Mouse (Mus musculus) liver, adult 2 months (tissue): ENCODE results near the gene Tfap4. TPM values are rescaled to one million over a fixed set of nuclear protein-coding genes. Genes with fewer than 3 reads are reported as not detected.

Source experiments
- DNase-seq: peaks from one replicate; pipeline ENCODE4 v3.0.0-alpha.2; 2011; ENCODE audit warnings: low read depth, low spot score; ENCODE audit errors: extremely low read depth
- H3K27ac ChIP-seq: fragments of 200-500 bp; replicated peaks from 2 replicates; pipeline ENCODE4 v1.5.1; 2012; ENCODE audit warnings: low read depth, mild to moderate bottlenecking, control low read depth, inconsistent platforms, low read length; ENCODE audit not compliant: insufficient read depth
- H3K27me3 ChIP-seq: fragments of 200-500 bp; 2 replicates; pipeline ENCODE4 v1.6.1; 2012; ENCODE audit warnings: mild to moderate bottlenecking, moderate library complexity, low read length, inconsistent platforms; ENCODE audit not compliant: control insufficient read depth, insufficient read depth
- H3K36me3 ChIP-seq: fragments of 200-500 bp; 2 replicates; pipeline ENCODE4 v1.6.1; 2012; ENCODE audit warnings: low read length, inconsistent platforms; ENCODE audit not compliant: control insufficient read depth, insufficient read depth
- H3K4me1 ChIP-seq: fragments of 200-500 bp; 2 replicates; pipeline ENCODE4 v1.6.1; 2011; ENCODE audit warnings: low read length; ENCODE audit not compliant: control insufficient read depth, insufficient read depth
- H3K4me3 ChIP-seq: fragments of 200-500 bp; 2 replicates; pipeline ENCODE4 v1.5.1; 2011; ENCODE audit warnings: low read depth, mild to moderate bottlenecking, control low read depth, low read length, moderate library complexity; ENCODE audit not compliant: insufficient read depth
- H3K79me2 ChIP-seq: fragments of 200-500 bp; 2 replicates; pipeline ENCODE4 v1.6.1; 2012; ENCODE audit warnings: inconsistent platforms, mild to moderate bottlenecking, low read length, moderate library complexity; ENCODE audit not compliant: control insufficient read depth, insufficient read depth
- H3K9ac ChIP-seq: fragments of 200-500 bp; 2 replicates; pipeline ENCODE4 v1.6.1; 2012; ENCODE audit warnings: low read depth, mild to moderate bottlenecking, control low read depth, inconsistent platforms, low read length
- CTCF ChIP-seq: fragments of 200-500 bp; IDR thresholded peaks from 2 replicates; pipeline ENCODE4 v1.5.1; 2011; ENCODE audit warnings: low read depth, low read length, control low read depth
- POLR2A ChIP-seq: fragments of 200-500 bp; IDR thresholded peaks from 2 replicates; pipeline ENCODE4 v1.6.1; 2011; ENCODE audit warnings: low read length, control low read depth; ENCODE audit not compliant: insufficient read depth; ENCODE audit errors: extremely low read depth
- WGBS: fragments of 180-500 bp; shearing (Covaris S2); methylation state at CpG from one replicate; pipeline ENCODE4 v1.1.7; 2018; 5-methylcytosine and 5-hydroxymethylcytosine counted together
- polyA plus RNA-seq: library from polyadenylated mRNA; depleted of rRNA; stranded (reverse); fragments of >200 nt; gene quantifications from 2 replicates; pipeline ENCODE4 v1.2.3, GENCODE M21; 2012
- total RNA-seq: library from RNA; depleted of rRNA; stranded (reverse); fragments of >200 nt; gene quantifications from 2 replicates; pipeline ENCODE4 v1.2.3, GENCODE M21; 2014

Gene Tfap4
- total and polyA plus RNA-seq, 2 experiments = 2.5 to 3.2 TPM

DNA sequence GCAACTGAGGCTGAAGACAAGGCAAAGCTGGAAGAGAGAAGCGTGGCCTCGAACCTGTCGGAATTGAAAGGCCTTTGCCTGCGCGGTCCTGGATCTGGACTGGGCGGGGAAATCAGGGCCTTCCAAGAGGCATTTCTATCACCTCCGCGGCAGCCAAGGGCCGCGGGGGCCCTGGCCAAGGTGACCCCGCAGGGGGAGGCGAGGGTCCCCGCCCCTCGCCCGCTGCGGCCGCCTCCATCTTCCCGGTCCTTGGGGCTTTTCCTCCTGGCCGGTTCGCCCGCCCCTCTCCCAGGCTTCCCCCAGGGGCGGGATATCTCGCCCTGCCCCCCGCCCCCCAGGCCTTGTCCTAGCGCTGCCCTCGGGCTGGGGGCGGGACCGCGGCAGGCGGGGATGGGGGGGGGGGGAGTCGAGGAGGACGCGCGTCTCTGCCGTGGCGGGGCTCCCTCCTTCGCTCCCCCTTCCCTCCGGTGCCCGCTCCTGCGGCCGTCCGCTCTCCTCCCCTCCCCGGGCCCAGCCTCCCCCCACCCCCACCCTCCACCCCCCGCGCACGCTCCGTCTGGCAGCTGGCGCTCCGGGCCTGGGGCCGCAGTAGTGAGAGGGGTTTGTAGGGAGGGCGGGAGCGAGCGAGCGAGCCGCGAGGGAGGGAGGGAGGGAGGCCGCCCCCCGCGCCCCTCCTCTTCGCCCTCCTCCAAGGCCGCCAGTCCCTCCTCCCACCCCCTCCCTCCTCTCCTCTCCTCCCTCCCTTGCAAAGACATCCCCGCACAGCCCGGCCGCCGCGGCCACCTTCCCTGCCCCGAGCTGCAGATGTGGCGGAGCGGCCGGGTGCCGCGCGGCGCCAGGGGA is 34.5 kb upstream of the Tfap4 start, which contains the start of gene Glis2:
TSS of gene Glis2 (plus strand) at position 743 of the 843 bp plus-strand sequence.
- H3K4me1 ChIP-seq = peaks cover 5% of the 10 kb centered on the region
- no peak for DNase-seq
- no peaks in the 10 kb centered on the region for H3K79me2 ChIP-seq
- H3K4me3 ChIP-seq = peak within 1 kb of the TSS; percentile 61
- peak within 1 kb of the TSS; percentile 63 for H3K9ac ChIP-seq
- TF ChIP-seq POLR2A = no peak
- TF ChIP-seq CTCF = no peak
- H3K27ac ChIP-seq = peak within 1 kb of the TSS; percentile 38
- WGBS = 2% methylated on average over 47 of the region's 74 CpGs
- 0 out of 2 replicates have a peak, but pooled peaks cover 5% of the 10 kb centered on the region for H3K27me3 ChIP-seq
- H3K36me3 ChIP-seq = no peaks in the 10 kb centered on the region

- Histone ChIP-seq H3K27me3 (0 out of 2 replicates have a peak, but pooled peaks cover 5% of the 10 kb centered on the region), H3K27ac (peak overlapping the region; percentile 38), H3K9ac (peak overlapping the region; percentile 58)
These were observed 33.5 kb upstream of the Tfap4 start for GRCm38 (mm10) chr16:4592909-4593875.

GRCm38 (mm10) chr16:4590236-4590635 is 30.6 kb upstream of the Tfap4 start:
- TF ChIP-seq CTCF (no peak), POLR2A (no peak)
- Histone ChIP-seq H3K9ac (no peak overlapping the region), H3K27ac (no peak overlapping the region), H3K4me1 (peaks cover 10% of the 10 kb centered on the region), H3K27me3 (0 out of 2 replicates have a peak, but pooled peaks cover 5% of the 10 kb centered on the region), H3K4me3 (no peak overlapping the region), H3K79me2 (no peaks in the 10 kb centered on the region), H3K36me3 (no peaks in the 10 kb centered on the region)
- 95% methylated on average over 9 of the region's 9 CpGs for WGBS
- DNase-seq = peak; percentile 38

More at GRCm38 (mm10) chr16:4592909-4593875, 33.5 kb upstream of the Tfap4 start:
- Histone ChIP-seq H3K4me1 (peaks cover 5% of the 10 kb centered on the region), H3K79me2 (no peaks in the 10 kb centered on the region), H3K4me3 (peak overlapping the region; percentile 61; the same call in 1 of the 2 replicates), H3K36me3 (no peaks in the 10 kb centered on the region)
- peak; percentile 24 for DNase-seq
- no peak for TF ChIP-seq POLR2A
- TF ChIP-seq CTCF = peak; percentile 63
- WGBS = 17% methylated on average over 32 of the region's 32 CpGs

DNA sequence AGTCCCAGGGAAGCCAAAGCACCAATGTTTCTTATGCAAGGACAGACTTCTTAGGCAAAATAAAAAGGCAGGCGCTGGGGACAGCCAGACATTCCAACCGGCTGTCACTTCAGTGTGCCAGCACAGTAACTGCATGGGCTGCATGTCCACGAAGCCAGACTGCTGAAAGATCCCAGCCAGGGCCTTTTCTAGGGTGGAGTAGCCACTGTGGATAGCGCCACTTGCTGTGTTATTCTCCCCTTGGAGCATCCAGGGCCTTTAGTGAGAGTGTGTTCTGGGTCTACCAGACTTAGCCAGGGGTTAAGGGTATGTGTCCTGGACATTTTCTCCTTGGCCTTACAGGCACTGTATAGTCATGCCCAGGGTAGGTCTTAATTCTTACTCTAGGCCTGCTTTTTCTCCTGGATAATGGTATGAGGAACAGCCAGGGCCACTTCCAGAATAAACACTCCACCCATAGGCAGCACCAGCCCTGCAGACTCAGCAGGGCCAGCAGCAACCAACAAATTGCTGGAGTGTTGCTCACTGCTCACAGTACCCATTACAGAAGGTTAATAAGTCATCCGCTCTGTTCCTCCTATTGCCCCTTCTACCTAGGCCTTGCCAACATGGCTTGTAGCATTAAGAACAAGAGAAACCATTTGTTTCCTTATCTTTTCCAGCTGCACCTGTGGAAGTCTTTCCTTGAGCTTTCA is 28.0 kb upstream of the Tfap4 start:
- Histone ChIP-seq H3K4me3 (no peak overlapping the region), H3K36me3 (no peaks in the 10 kb centered on the region), H3K27ac (no peak overlapping the region), H3K79me2 (no peaks in the 10 kb centered on the region), H3K4me1 (peaks cover 5% of the 10 kb centered on the region), H3K27me3 (no peaks in the 10 kb centered on the region), H3K9ac (no peak overlapping the region)
- WGBS = 84% methylated on average over 5 of the region's 5 CpGs
- TF ChIP-seq CTCF (no peak), POLR2A (no peak)
- no peak for DNase-seq

DNA sequence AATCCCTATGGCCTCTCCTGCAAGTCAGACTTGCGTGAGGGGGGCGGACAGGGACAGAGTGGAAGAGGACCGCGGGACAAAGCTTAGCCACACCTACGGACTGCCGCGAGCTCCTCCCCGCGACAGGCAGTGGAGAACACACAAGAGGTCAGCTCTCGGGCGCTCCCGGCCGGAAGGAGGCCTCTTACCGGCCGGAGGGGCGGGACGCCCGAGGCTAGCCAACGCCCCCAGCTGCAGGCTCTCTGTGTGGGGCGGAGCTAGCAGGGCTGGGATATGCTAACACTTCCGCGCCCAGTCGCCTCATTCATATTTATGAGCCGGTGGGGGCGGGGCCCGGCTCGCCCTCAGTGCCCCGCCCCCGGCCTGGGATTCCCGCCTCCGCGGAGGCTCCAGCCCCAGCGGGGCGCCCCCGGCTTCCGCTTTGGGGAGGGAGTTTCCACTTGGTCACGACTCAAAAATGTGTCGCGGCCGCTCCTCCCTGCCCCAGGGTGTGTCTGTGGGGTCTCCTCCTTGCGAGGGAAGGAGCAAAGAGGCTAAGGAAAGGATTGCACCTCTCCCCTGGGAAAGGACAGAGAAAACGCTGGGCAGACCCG is 27.0 kb upstream of the Tfap4 start:
- Histone ChIP-seq H3K4me1 (peaks cover 5% of the 10 kb centered on the region), H3K4me3 (peak overlapping the region; percentile 51), H3K79me2 (no peaks in the 10 kb centered on the region), H3K36me3 (no peaks in the 10 kb centered on the region), H3K27me3 (no peaks in the 10 kb centered on the region), H3K9ac (peak overlapping the region; percentile 67), H3K27ac (peak overlapping the region; percentile 46)
- 1% methylated on average over 43 of the region's 43 CpGs for WGBS
- TF ChIP-seq CTCF (no peak), POLR2A (0 out of 2 replicates have a peak, but pooled peaks have one; percentile 18)
- DNase-seq = peak; percentile 92
